Mouse (Mus musculus): ENCODE results near the gene Exoc8.

Exoc8 gene

DNA sequence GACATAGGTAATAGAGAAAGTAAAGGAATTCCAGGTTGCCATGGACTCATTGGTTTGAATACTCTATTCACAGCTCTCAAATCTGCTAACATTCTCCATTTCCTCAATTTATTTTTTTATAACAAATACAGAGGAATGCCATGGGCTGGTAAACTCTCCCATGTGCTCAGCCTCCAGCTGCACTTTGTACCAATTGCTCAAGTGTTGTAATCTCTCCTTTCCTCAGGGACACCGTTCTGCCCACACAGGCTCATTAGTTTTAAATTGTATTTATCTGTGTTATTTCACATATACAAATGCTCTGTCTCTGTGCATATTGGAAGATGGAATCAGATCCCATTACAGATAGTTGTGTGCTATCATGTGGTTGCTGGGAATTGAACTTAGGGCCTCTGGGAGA, 44.0 kb downstream of the Exoc8 start:
- no peak for DNase-seq (ENCODE audit: low spot score in 2 of 2)

DNA sequence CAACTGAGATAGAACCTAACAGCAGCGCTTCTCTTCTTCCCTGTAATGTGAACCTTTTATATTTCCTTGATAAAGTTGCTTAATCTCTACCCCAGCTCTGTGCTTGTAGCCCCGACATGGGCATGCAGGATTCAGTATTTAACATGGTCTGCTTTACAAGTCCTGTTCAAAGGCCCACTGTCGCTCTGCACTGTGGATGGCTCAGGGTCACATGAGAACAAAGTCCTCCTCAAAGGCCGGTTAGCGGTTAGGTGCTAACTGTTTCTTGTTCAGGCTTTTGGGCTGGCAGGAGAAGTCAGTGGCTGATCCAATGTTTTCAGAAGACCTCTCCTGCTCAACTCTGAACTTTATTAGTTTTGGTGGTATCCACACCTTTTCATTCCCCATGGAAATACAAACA, 51.9 kb downstream of the Exoc8 start:
- DNase-seq (ENCODE audit: low spot score in 2 of 2), result no peak

DNA sequence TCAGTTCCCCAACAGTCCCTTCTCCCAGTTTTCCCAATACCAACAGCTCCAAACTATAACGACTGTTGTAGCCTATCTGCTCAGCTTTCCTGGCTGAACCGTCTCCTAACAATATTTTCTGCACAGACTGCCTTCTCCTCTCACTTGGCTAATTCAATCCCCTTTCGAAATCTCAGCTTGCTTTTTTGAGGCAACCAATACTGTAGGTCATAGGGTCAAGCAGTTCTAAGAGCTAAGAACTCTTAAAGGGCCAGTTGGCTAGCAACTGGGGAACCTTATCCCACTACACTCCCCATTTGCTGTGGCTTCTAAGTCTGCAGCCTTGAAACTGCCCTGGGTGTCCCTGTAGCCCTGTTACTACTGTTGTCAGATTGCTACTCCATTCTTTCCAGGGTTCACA, 52.4 kb downstream of the Exoc8 start:
- DNase-seq (ENCODE audit: low spot score in 2 of 2), result no peak

All from frontal cortex, postnatal 25 days (tissue).